Mouse (Mus musculus): Measurements from ENCODE around the gene Pdap1.
"Not testable (repeated sequence)": the region's sequence is repeated elsewhere in the genome, so short reads cannot be mapped to it uniquely, and the experiment has no call there.

Gene Pdap1

GRCm38 (mm10) chr5:145139571-145140519 lies at the start of gene Pdap1, which contains the start of gene Bud31:
Pdap1 (minus strand) TSS chr5:145140238.
Bud31 (plus strand) TSS chr5:145140362.
- DNase-seq (ENCODE audit: low spot score), result peak; percentile 95

- no peak for DNase-seq (ENCODE audit: low spot score)
These were observed 49.4 kb upstream of the Pdap1 start for GRCm38 (mm10) chr5:145189416-145189815.

GRCm38 (mm10) chr5:145185244-145185643 lies 45.2 kb upstream of the Pdap1 start:
- no peak for DNase-seq (ENCODE audit: low spot score)

- no peak for DNase-seq (ENCODE audit: low spot score)
These were observed 38.5 kb upstream of the Pdap1 start for GRCm38 (mm10) chr5:145178461-145178980.

GRCm38 (mm10) chr5:145167306-145167661 lies 27.2 kb upstream of the Pdap1 start:
- DNase-seq (ENCODE audit: low spot score), result no peak

GRCm38 (mm10) chr5:145166536-145167305 lies 26.7 kb upstream of the Pdap1 start, which contains the start of the genes Ptcd1 and Cpsf4:
Ptcd1 (minus strand) TSS chr5:145167108.
Cpsf4 (plus strand) TSS chr5:145167213.
- peak; percentile 99 for DNase-seq (ENCODE audit: low spot score)

GRCm38 (mm10) chr5:145165184-145165583 lies 25.1 kb upstream of the Pdap1 start:
- no peak for DNase-seq (ENCODE audit: low spot score)

GRCm38 (mm10) chr5:145164710-145165109 lies 24.7 kb upstream of the Pdap1 start:
- DNase-seq (ENCODE audit: low spot score), result no peak

- no peak for DNase-seq (ENCODE audit: low spot score)
These were observed 21.3 kb upstream of the Pdap1 start for GRCm38 (mm10) chr5:145161361-145161760.

GRCm38 (mm10) chr5:145152690-145153089 lies 12.7 kb upstream of the Pdap1 start:
- DNase-seq (ENCODE audit: low spot score), result no peak

GRCm38 (mm10) chr5:145149294-145149693 lies 9.3 kb upstream of the Pdap1 start:
- DNase-seq (ENCODE audit: low spot score), result no peak

- no peak for DNase-seq (ENCODE audit: low spot score)
These were observed 7.7 kb upstream of the Pdap1 start for GRCm38 (mm10) chr5:145147748-145148147.

- DNase-seq (ENCODE audit: low spot score), result no peak
These were observed 573 bp upstream of the Pdap1 start for GRCm38 (mm10) chr5:145140611-145141010.

GRCm38 (mm10) chr5:145138836-145139235 lies 1.2 kb downstream of the Pdap1 start:
- DNase-seq (ENCODE audit: low spot score), result no peak

- DNase-seq (ENCODE audit: low spot score), result not testable (repeated sequence)
These were observed 6.8 kb downstream of the Pdap1 start for GRCm38 (mm10) chr5:145133275-145133674.

GRCm38 (mm10) chr5:145130995-145131394 lies 9.0 kb downstream of the Pdap1 start:
- no peak for DNase-seq (ENCODE audit: low spot score)

- no peak for DNase-seq (ENCODE audit: low spot score)
These were observed 9.8 kb downstream of the Pdap1 start for GRCm38 (mm10) chr5:145130191-145130590.

GRCm38 (mm10) chr5:145129773-145130172 lies 10.3 kb downstream of the Pdap1 start:
- DNase-seq (ENCODE audit: low spot score), result not testable (repeated sequence)

GRCm38 (mm10) chr5:145129124-145129523 lies 10.9 kb downstream of the Pdap1 start:
- DNase-seq (ENCODE audit: low spot score), result peak; percentile 39

GRCm38 (mm10) chr5:145126580-145126979 lies 13.5 kb downstream of the Pdap1 start:
- no peak for DNase-seq (ENCODE audit: low spot score)

GRCm38 (mm10) chr5:145123396-145123795 lies 16.6 kb downstream of the Pdap1 start:
- no peak for DNase-seq (ENCODE audit: low spot score)

- DNase-seq (ENCODE audit: low spot score), result no peak
These were observed 19.1 kb downstream of the Pdap1 start for GRCm38 (mm10) chr5:145120921-145121320.
